Mouse (Mus musculus): ENCODE measurements around the gene Hist2h2ab. TPM values are rescaled to one million over a fixed set of nuclear protein-coding genes. Genes with fewer than 3 reads are reported as not detected.

Hist2h2ab gene
- polyA plus RNA-seq, 1 experiment from 2014 or later, result 2.0 TPM

DNA sequence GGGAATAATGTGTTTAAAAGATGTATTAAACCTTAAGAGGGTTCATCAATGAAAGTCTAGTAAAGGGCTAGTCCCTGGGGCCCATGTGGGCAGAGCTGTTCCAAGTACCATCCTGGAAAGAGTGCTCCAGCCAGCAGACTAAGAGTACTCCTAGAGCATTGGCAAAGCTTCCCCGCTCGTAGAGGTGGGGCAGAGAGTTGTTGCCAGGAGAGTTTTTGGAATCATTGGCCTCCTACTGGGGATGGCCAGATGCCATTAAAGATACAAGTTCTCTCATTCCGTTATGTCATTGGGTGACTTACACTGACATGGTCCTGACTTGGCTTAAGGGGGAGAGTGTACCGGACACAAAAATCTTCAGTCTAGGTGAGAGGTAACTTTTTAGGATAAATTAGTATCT lies 40.1 kb upstream of the Hist2h2ab start:
- 65% methylated on average over 4 of the region's 4 CpGs for WGBS
- no peak overlapping the region for H3K9ac ChIP-seq (replicated peaks)
- peaks cover 30% of the 10 kb centered on the region for H3K4me1 ChIP-seq (replicated peaks)
- no peak for ATAC-seq (ENCODE audit: insufficient number of reproducible peaks, insufficient read depth, low FRiP score, low TSS enrichment, low read depth)
- no peak overlapping the region for H3K27ac ChIP-seq
- no peaks in the 10 kb centered on the region for H3K27me3 ChIP-seq
- no peak overlapping the region for H3K4me3 ChIP-seq (replicated peaks)
- H3K9me3 ChIP-seq, result no peaks in the 10 kb centered on the region
- H3K4me2 ChIP-seq, result no peak overlapping the region
- H3K36me3 ChIP-seq, result peaks cover 45% of the 10 kb centered on the region

DNA sequence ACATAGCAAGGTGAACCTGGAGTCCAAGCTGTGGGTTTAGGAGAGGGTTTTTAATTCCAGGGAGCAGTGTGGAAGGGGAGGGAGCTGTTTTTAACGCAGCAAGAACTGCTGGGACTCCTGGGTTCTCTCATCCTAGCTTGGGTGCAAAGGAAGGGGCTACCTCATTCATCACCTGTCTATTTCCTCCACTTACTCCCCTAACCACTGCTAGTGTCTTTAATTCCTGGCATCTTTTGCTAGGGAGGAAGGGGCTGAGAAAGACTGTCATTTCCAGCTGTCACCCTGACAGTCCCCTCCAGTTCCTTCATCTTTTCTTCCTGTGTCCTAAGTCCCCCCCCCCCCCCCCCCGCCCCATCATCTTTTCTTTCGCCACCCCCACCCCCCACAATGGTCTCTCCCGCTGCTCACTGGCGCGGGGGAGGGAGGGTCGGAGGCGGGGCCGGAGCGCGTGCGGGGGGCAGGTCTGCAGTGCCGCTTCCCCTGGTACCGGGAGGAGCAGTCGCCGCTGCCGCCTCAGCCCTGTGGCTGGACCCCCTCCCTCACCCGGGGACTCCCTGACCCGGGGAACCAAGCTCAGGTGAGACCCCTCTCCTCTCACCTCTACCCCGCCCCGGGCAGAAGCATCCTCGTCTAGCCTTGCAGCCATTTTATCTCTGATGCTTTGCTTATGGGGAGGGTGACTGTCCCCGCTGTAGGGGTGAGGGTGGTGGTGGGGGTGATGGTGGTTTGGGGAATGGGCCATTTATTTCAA lies 38.8 kb upstream of the Hist2h2ab start, which contains the start of gene Sv2a:
Gene Sv2a, plus strand, starts transcription at position 425 of the 751 bp plus-strand sequence.
- 1% methylated on average over 20 of the region's 23 CpGs for WGBS
- no peak for ATAC-seq (ENCODE audit: insufficient number of reproducible peaks, insufficient read depth, low FRiP score, low TSS enrichment, low read depth)
- Histone ChIP-seq H3K9me3 (no peaks in the 10 kb centered on the region), H3K36me3 (peaks cover 32% of the 10 kb centered on the region), H3K4me3 (replicated peaks) (peak within 1 kb of the TSS; percentile 60), H3K27me3 (no peaks in the 10 kb centered on the region), H3K4me1 (replicated peaks) (peaks cover 26% of the 10 kb centered on the region), H3K9ac (replicated peaks) (peak within 1 kb of the TSS; percentile 73), H3K27ac (no peak within 1 kb of the TSS), H3K4me2 (peak within 1 kb of the TSS; percentile 84)

DNA sequence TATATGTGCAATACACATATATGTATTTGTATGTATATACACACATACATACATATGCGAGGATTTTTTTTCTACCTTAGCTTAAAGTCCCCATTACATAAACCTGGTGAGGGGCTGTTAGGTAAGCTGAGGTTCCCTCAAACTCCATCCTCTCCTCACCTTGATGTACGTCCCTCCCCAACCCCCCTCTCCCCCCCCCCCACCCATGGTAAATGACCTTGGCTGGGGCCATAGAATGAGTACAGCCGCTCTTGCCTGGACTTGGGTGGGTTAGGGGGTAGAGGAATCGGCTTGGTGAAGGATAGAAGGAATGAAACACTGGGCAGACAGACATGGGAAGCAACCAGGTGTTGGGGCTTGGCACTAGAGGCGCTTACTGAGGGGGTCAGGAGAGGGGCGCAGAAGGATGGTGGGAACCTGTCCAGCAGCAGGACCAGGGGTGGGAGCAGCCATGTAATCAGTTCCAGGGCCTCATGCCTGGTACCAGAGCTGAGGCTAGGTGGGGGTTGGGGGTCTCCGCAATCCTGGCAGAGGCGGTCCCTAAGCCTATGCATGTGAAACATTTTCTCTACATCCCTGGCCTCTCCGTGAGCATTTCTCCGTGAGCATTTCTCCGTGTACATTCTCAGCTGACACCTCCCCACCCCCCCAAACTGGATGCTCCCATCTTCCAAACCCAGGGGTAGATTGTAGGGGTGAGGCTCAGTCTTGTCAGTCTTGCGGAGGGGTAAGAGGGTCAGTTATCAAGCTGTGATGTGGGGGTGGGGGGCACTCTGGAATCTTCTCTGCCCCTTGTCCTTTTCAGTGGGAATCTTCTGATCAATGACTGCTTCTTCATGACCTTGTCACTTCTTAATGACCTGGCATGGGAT lies 37.9 kb upstream of the Hist2h2ab start:
- Histone ChIP-seq H3K9ac (replicated peaks) (peak overlapping the region; percentile 44; the same call in 1 of the 2 replicates), H3K4me2 (peak overlapping the region; percentile 84), H3K4me3 (replicated peaks) (peak overlapping the region; percentile 60), H3K27ac (no peak overlapping the region), H3K36me3 (peaks cover 24% of the 10 kb centered on the region), H3K27me3 (no peaks in the 10 kb centered on the region), H3K9me3 (no peaks in the 10 kb centered on the region), H3K4me1 (replicated peaks) (peaks cover 26% of the 10 kb centered on the region)
- WGBS, result 29% methylated on average over 12 of the region's 12 CpGs
- ATAC-seq (ENCODE audit: insufficient number of reproducible peaks, insufficient read depth, low FRiP score, low TSS enrichment, low read depth), result no peak

- 0 out of 2 replicates have a peak overlapping the region, but pooled peaks have one; percentile 44 for H3K9ac ChIP-seq (replicated peaks)
- 14% methylated on average over 4 of the region's 4 CpGs for WGBS
- no peak overlapping the region for H3K27ac ChIP-seq
- H3K4me2 ChIP-seq, result peak overlapping the region; percentile 84
- H3K4me3 ChIP-seq (replicated peaks), result peak overlapping the region; percentile 60; the same call in 1 of the 2 replicates
- H3K36me3 ChIP-seq, result peaks cover 20% of the 10 kb centered on the region
- H3K4me1 ChIP-seq (replicated peaks), result peaks cover 26% of the 10 kb centered on the region
- no peaks in the 10 kb centered on the region for H3K9me3 ChIP-seq
- no peak for ATAC-seq (ENCODE audit: insufficient number of reproducible peaks, insufficient read depth, low FRiP score, low TSS enrichment, low read depth)
- H3K27me3 ChIP-seq, result no peaks in the 10 kb centered on the region
Observed at GRCm38 (mm10) chr3:96182382-96182776, 37.3 kb upstream of the Hist2h2ab start.

DNA sequence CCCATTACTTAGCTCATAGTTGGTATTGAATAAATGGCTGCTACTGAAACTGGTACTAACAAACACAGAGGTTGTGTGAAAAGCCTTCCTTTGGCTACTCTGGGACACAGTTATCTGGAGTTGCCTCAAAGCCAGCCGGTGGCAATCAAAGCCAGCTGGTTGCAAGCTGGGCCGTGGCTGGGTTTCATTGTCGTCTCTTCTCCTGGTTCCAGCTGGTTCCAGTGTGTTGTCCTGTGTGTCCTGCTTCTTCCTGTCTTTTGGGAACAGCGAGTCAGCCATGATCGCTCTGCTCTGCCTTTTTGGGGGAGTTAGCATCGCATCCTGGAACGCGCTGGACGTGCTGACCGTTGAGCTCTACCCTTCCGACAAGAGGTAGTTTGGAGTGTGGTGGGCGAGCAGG lies 26.7 kb upstream of the Hist2h2ab start:
- Histone ChIP-seq H3K27ac (no peak overlapping the region), H3K4me1 (replicated peaks) (peaks cover 9% of the 10 kb centered on the region), H3K27me3 (0 out of 2 replicates have a peak, but pooled peaks cover 3% of the 10 kb centered on the region), H3K9me3 (no peaks in the 10 kb centered on the region), H3K9ac (replicated peaks) (no peak overlapping the region), H3K4me3 (replicated peaks) (no peak overlapping the region), H3K4me2 (no peak overlapping the region), H3K36me3 (peaks cover 7% of the 10 kb centered on the region; the same call in 1 of the 2 replicates)
- ATAC-seq (ENCODE audit: insufficient number of reproducible peaks, insufficient read depth, low FRiP score, low TSS enrichment, low read depth), result no peak
- 44% methylated on average over 12 of the region's 12 CpGs for WGBS

- Histone ChIP-seq H3K27ac (no peak overlapping the region), H3K4me1 (replicated peaks) (peaks cover 11% of the 10 kb centered on the region), H3K9me3 (no peaks in the 10 kb centered on the region), H3K36me3 (peaks cover 7% of the 10 kb centered on the region; the same call in 1 of the 2 replicates), H3K9ac (replicated peaks) (no peak overlapping the region), H3K27me3 (0 out of 2 replicates have a peak, but pooled peaks cover 3% of the 10 kb centered on the region), H3K4me3 (replicated peaks) (no peak overlapping the region), H3K4me2 (no peak overlapping the region)
- WGBS, result 86% methylated on average over 10 of the region's 10 CpGs
- no peak for ATAC-seq (ENCODE audit: insufficient number of reproducible peaks, insufficient read depth, low FRiP score, low TSS enrichment, low read depth)
Observed at GRCm38 (mm10) chr3:96194966-96195365, 24.7 kb upstream of the Hist2h2ab start.

DNA sequence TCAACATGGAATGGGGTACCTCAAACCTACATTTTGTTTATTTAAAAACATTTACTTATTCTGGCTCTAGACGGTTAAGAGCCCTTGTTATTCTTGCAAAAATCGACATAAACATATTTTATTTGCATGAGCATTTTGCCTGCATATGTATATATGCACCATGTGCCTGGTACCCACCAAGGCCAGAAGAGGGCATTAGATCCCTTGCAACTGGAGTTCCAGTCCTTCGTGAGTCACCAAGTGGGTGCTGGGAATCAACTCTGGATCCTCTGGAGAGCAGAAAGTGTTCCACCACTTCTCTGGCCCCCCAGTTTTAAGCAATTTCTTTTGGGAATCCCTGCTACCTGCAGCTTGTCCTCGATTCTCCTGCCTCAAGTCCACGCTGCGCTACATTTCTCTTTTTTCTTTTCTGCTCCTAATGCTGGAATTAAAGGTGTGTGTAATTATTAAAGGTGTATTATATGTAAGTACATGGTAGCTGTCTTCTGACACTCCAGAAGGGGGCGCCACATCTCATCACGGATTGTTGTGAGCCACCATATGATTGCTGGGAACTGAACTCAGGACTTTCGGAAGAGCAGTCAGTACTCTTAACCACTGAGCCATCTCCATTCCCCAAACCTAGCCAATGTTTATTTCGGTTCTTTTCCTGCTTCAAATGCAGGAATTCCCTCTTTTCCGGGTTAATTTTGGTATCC lies 23.9 kb upstream of the Hist2h2ab start:
- Histone ChIP-seq H3K9me3 (no peaks in the 10 kb centered on the region), H3K27me3 (0 out of 2 replicates have a peak, but pooled peaks cover 3% of the 10 kb centered on the region), H3K9ac (replicated peaks) (no peak overlapping the region), H3K4me3 (replicated peaks) (no peak overlapping the region; the same call in 1 of the 2 replicates), H3K36me3 (peaks cover 4% of the 10 kb centered on the region; the same call in 1 of the 2 replicates), H3K4me1 (replicated peaks) (peaks cover 11% of the 10 kb centered on the region), H3K27ac (no peak overlapping the region), H3K4me2 (peak overlapping the region; percentile 91)
- WGBS, result 91% methylated on average over 11 of the region's 11 CpGs
- ATAC-seq (ENCODE audit: insufficient number of reproducible peaks, insufficient read depth, low FRiP score, low TSS enrichment, low read depth), result no peak

DNA sequence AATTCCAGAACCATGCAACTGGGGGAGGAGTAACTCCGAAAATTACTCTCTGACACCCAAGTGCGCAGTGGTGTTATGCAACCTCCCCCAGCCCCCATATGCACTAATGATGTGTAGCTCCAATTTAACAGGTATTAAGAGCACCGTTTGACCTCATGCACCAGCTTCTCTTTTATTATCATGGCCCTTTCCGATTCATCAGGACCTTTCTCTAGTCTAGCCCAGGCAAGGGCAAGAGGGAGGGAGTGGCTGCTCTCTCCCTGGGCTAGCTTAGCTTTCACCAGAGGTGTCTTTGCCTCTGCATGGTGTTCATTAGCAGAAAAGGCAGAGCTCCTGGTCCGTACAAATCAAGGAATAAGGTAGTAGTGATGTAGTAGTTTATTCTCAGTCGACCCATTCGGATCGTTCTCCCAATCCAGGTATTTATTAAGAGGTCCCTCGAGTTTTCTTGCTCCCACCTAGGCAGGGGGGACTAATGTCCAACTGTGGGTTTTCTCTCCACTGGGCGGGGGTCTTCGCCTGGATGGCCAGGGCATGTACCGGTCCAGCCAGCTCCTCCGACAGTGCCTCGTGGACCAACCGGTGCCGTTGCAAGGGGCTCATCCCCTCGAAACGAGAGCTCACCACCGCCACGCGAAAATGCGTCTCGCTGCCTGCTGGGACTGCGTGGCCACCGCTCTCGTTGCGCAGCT lies 23.1 kb upstream of the Hist2h2ab start:
- peaks cover 11% of the 10 kb centered on the region for H3K4me1 ChIP-seq (replicated peaks)
- peak overlapping the region; percentile 98 for H3K27ac ChIP-seq
- peak overlapping the region; percentile 66 for H3K4me3 ChIP-seq (replicated peaks)
- peaks cover 4% of the 10 kb centered on the region; the same call in 1 of the 2 replicates for H3K36me3 ChIP-seq
- no peak; the same call in 1 of the 2 replicates for ATAC-seq (ENCODE audit: insufficient number of reproducible peaks, insufficient read depth, low FRiP score, low TSS enrichment, low read depth)
- WGBS, result 17% methylated on average over 27 of the region's 27 CpGs
- peak overlapping the region; percentile 91 for H3K4me2 ChIP-seq
- H3K27me3 ChIP-seq, result 0 out of 2 replicates have a peak, but pooled peaks cover 3% of the 10 kb centered on the region
- no peaks in the 10 kb centered on the region for H3K9me3 ChIP-seq
- H3K9ac ChIP-seq (replicated peaks), result peak overlapping the region; percentile 87

- H3K4me1 ChIP-seq (replicated peaks), result peaks cover 11% of the 10 kb centered on the region
- H3K9me3 ChIP-seq, result no peaks in the 10 kb centered on the region
- 0 out of 2 replicates have a peak, but pooled peaks cover 3% of the 10 kb centered on the region for H3K27me3 ChIP-seq
- ATAC-seq (ENCODE audit: insufficient number of reproducible peaks, insufficient read depth, low FRiP score, low TSS enrichment, low read depth), result peak; percentile 91
- WGBS, result under 1% methylated on average over 50 of the region's 50 CpGs
- peaks cover 4% of the 10 kb centered on the region; the same call in 1 of the 2 replicates for H3K36me3 ChIP-seq
- peak overlapping the region; percentile 98 for H3K27ac ChIP-seq
- H3K9ac ChIP-seq (replicated peaks), result peak overlapping the region; percentile 87
- H3K4me2 ChIP-seq, result peak overlapping the region; percentile 91
- H3K4me3 ChIP-seq (replicated peaks), result peak overlapping the region; percentile 66
Observed at GRCm38 (mm10) chr3:96197129-96197749, 22.4 kb upstream of the Hist2h2ab start.

GRCm38 (mm10) chr3:96198181-96198580 lies 21.5 kb upstream of the Hist2h2ab start:
- Histone ChIP-seq H3K27me3 (0 out of 2 replicates have a peak, but pooled peaks cover 3% of the 10 kb centered on the region), H3K36me3 (peaks cover 4% of the 10 kb centered on the region; the same call in 1 of the 2 replicates), H3K9me3 (no peaks in the 10 kb centered on the region), H3K4me2 (peak overlapping the region; percentile 91), H3K27ac (0 out of 2 replicates have a peak overlapping the region, but pooled peaks have one; percentile 35), H3K4me3 (replicated peaks) (peak overlapping the region; percentile 66), H3K9ac (replicated peaks) (peak overlapping the region; percentile 40), H3K4me1 (replicated peaks) (peaks cover 11% of the 10 kb centered on the region)
- ATAC-seq (ENCODE audit: insufficient number of reproducible peaks, insufficient read depth, low FRiP score, low TSS enrichment, low read depth), result peak; percentile 21; the same call in 1 of the 2 replicates
- WGBS, result 5% methylated on average over 6 of the region's 6 CpGs
